9 mouse cellular contexts compared by ENCODE assay signal in genomic region chr11:30209495-30209894, GRCm38 (mm10). TPM values are rescaled to one million over a fixed set of nuclear protein-coding genes. Genes with fewer than 3 reads are reported as not detected.
DNase-seq lines count a peak whose midpoint lies in the region; ATAC-seq lines count a peak whose summit lies in the region.
"Had no signal": no experiment of that assay in that cellular context is flagged by ENCODE, and none has a peak within 500 bp of the region (broad histone marks: within the 10 kb centered on the region; RNA-seq: fewer than 3 reads in every experiment).

No protein-coding gene starts in this region.

- H3K4me2 ChIP-seq in neural tube, embryonic 13.5 days: no peak overlapping the region
- H3K4me2 ChIP-seq in kidney, embryonic 14.5 days (replicated peaks; ENCODE audit: low read depth, low read length): no peak overlapping the region
- no peak overlapping the region for H3K4me2 ChIP-seq in stomach, embryonic 15.5 days
- H3K4me2 ChIP-seq: liver, embryonic 15.5 days had no signal

- no peaks in the 10 kb centered on the region for H3K9me3 ChIP-seq in neural tube, embryonic 13.5 days
- H3K9me3 ChIP-seq in kidney, embryonic 14.5 days (ENCODE audit: control insufficient read depth, low read length): no peaks in the 10 kb centered on the region
- H3K9me3 ChIP-seq in stomach, embryonic 15.5 days: no peaks in the 10 kb centered on the region
- H3K9me3 ChIP-seq: liver, embryonic 15.5 days had no signal

- peak; percentile 19; the same call in 1 of the 2 replicates for ATAC-seq in neural tube, embryonic 13.5 days (ENCODE audit: low read depth)
- ATAC-seq in kidney, embryonic 14.5 days (ENCODE audit: low FRiP score, low TSS enrichment): peak; percentile 65; the same call in 1 of the 2 replicates
- peak; percentile 83 for ATAC-seq in stomach, embryonic 15.5 days (ENCODE audit: insufficient read depth, low FRiP score, low read depth)
- no peak for ATAC-seq in activated CD4-positive, CD25-positive, alpha-beta regulatory T cell, adult 4 months

- H3K36me3 ChIP-seq in neural tube, embryonic 13.5 days: 0 out of 2 replicates have a peak, but pooled peaks cover 9% of the 10 kb centered on the region
- H3K36me3 ChIP-seq in kidney, embryonic 14.5 days (ENCODE audit: control insufficient read depth, insufficient read depth, low read length): no peaks in the 10 kb centered on the region; the same call in 1 of the 2 replicates
- H3K36me3 ChIP-seq in stomach, embryonic 15.5 days: no peaks in the 10 kb centered on the region
- H3K36me3 ChIP-seq: liver, embryonic 15.5 days had no signal

- 67% methylated on average over 4 of the region's 4 CpGs for WGBS in neural tube, embryonic 13.5 days
- 49% methylated on average over 4 of the region's 4 CpGs for WGBS in kidney, embryonic 14.5 days
- 19% methylated on average over 4 of the region's 4 CpGs for WGBS in stomach, embryonic 15.5 days

- peaks cover 44% of the 10 kb centered on the region for H3K4me1 ChIP-seq in neural tube, embryonic 13.5 days (replicated peaks)
- H3K4me1 ChIP-seq in kidney, embryonic 14.5 days (ENCODE audit: control insufficient read depth, insufficient read depth, low read length): peaks cover 13% of the 10 kb centered on the region; the same call in 1 of the 2 replicates
- peaks cover 25% of the 10 kb centered on the region; the same call in 1 of the 2 replicates for H3K4me1 ChIP-seq in stomach, embryonic 15.5 days

- H3K27me3 ChIP-seq in neural tube, embryonic 13.5 days: no peaks in the 10 kb centered on the region
- H3K27me3 ChIP-seq in kidney, embryonic 14.5 days (ENCODE audit: control insufficient read depth, insufficient read depth, low read length): no peaks in the 10 kb centered on the region
- no peaks in the 10 kb centered on the region for H3K27me3 ChIP-seq in stomach, embryonic 15.5 days (replicated peaks)
- H3K27me3 ChIP-seq: liver, embryonic 15.5 days had no signal

- H3K9ac ChIP-seq in neural tube, embryonic 13.5 days: no peak overlapping the region
- H3K9ac ChIP-seq in kidney, embryonic 14.5 days (ENCODE audit: low read depth, low read length): no peak overlapping the region
- H3K9ac ChIP-seq in stomach, embryonic 15.5 days: no peak overlapping the region
- H3K9ac ChIP-seq: liver, embryonic 15.5 days had no signal

- no peak overlapping the region for H3K4me3 ChIP-seq in neural tube, embryonic 13.5 days
- H3K4me3 ChIP-seq in kidney, embryonic 14.5 days (ENCODE audit: low read length): no peak overlapping the region
- H3K4me3 ChIP-seq in stomach, embryonic 15.5 days (replicated peaks): no peak overlapping the region
- H3K4me3 ChIP-seq: liver, embryonic 15.5 days had no signal

- H3K27ac ChIP-seq in neural tube, embryonic 13.5 days (replicated peaks): no peak overlapping the region
- no peak overlapping the region for H3K27ac ChIP-seq in kidney, embryonic 14.5 days (ENCODE audit: low read depth, low read length)
- peak overlapping the region; percentile 67; the same call in 1 of the 2 replicates for H3K27ac ChIP-seq in stomach, embryonic 15.5 days
- H3K27ac ChIP-seq: liver, embryonic 15.5 days had no signal

- DNase-seq in cerebellum, adult 9-10 months: peak; percentile 48
- no peak for DNase-seq in cerebellum, postnatal 4 days (ENCODE audit: low spot score in 2 of 2)
- DNase-seq in neural tube, embryonic 10.5 days (ENCODE audit: extremely low spot score, low spot score): no peak
- DNase-seq in right cerebral cortex, postnatal 14 days: no peak

RNA-seq across cellular contexts. Expression of gene Sptbn1, which starts 58.5 kb away (rescaled TPM):
- 183 and 188 TPM in 2 replicates for polyA plus RNA-seq in neural tube, embryonic 13.5 days (2015; fragmentation: Nextera tagmentation; extraction: Ambion mirVana)
- polyA plus RNA-seq in kidney, embryonic 14.5 days (2014; fragmentation: Nextera tagmentation; extraction: Ambion mirVana): 103 and 129 TPM in 2 replicates
- polyA plus RNA-seq in stomach, embryonic 15.5 days (2015; fragmentation: Nextera tagmentation; extraction: Ambion mirVana): 114 and 119 TPM in 2 replicates
- polyA plus RNA-seq in activated CD4-positive, CD25-positive, alpha-beta regulatory T cell, adult 4 months (2017; shearing (Covaris generic)): 10 to 100 TPM; 96.3 to 98.1 TPM
